22 mouse cellular contexts compared by ENCODE assay signal in genomic region chr16:34011991-34012845, GRCm38 (mm10).
"Had no signal": no experiment of that assay in that cellular context is flagged by ENCODE, and none has a peak within 500 bp of the region (broad histone marks: within the 10 kb centered on the region; RNA-seq: fewer than 3 reads in every experiment).

No protein-coding gene starts in this region.

- DNase-seq: kidney, postnatal 10 days; kidney, postnatal 36 days; liver; lung, adult 18-20 months; lung, postnatal 10 days; lung, postnatal 36 days; retina, postnatal 1 day; right cerebral cortex, postnatal 25 days; thymus, adult 2 months; thymus, postnatal 14 days; thymus, postnatal 4 days had no signal

- H3K27ac ChIP-seq: limb, embryonic 10.5 days; limb, embryonic 13.5 days; liver, embryonic 12.5 days; liver, embryonic 15.5 days; lung, embryonic 15.5 days; midbrain, embryonic 10.5 days; midbrain, embryonic 13.5 days; neural tube, embryonic 13.5 days; stomach, postnatal 0 days had no signal

- H3K4me1 ChIP-seq: limb, embryonic 13.5 days; liver, embryonic 15.5 days; lung, embryonic 15.5 days; midbrain, embryonic 10.5 days; midbrain, embryonic 13.5 days had no signal

- H3K9me3 ChIP-seq: limb, embryonic 10.5 days; liver, embryonic 15.5 days; lung, embryonic 15.5 days; neural tube, embryonic 13.5 days had no signal

- H3K27me3 ChIP-seq: limb, embryonic 13.5 days; liver, embryonic 12.5 days; liver, embryonic 15.5 days; lung, embryonic 15.5 days; megakaryocyte, embryonic 14.5 days; midbrain, embryonic 13.5 days; neural tube, embryonic 13.5 days had no signal

- H3K4me3 ChIP-seq: limb, embryonic 10.5 days; limb, embryonic 13.5 days; liver, embryonic 12.5 days; liver, embryonic 15.5 days; lung, embryonic 15.5 days; megakaryocyte, embryonic 14.5 days; midbrain, embryonic 10.5 days; midbrain, embryonic 13.5 days; myocyte; neural tube, embryonic 13.5 days had no signal
